Mouse (Mus musculus) layer of hippocampus, adult 11-12 months (tissue): Measurements from ENCODE around the gene Smurf2.
A peak's percentile ranks its signal among the peaks of the same experiment; 100 is the strongest.

Experiments used
- DNase-seq: peaks from one replicate; pipeline ENCODE4 v3.0.0; 2022; ENCODE audit warnings: low spot score

The Smurf2 gene

DNA sequence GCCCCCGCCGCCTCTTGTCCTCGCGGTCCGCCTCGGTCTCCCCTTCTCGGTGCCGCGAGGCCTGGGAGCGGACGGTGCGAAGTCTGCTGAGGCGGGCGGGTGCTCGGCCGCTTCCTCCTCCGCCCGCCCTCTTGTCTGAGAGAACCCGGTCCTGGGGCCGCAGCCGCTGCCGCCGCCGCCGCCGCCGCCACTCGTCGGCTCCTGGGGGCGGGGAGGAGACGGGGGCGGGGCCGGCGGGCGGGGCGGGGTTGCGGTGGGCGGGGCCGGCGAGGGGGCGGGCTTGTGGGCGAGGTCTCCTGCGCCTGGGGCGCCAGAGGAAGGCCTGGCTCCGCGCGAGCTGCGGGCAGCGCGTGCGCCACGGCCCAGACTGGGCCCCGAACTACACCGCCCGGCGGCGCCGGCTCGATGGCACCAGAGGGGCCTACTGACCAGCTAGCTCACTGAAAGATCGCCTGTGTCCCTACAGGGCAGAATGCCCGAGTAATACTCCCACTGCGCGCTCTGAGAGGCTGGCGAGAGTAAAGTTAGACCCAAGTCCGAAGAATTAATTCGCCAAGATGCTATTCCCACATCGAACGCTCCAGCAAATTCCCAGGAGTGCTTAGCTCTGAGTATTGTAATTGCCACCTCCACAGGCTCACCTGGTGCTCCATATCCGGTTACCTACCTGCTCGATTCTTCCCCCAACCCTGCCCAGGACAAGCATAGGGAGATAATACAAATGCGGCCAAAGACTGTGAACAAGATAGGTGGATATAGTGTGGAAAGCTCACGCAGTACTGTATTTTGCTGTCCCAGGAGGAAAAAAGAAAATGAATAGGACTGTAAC lies at the start of gene Smurf2:
Gene Smurf2 (minus strand): TSS at position 165 of the 829 bp plus-strand sequence.
- DNase-seq, result peak; percentile 78

DNA sequence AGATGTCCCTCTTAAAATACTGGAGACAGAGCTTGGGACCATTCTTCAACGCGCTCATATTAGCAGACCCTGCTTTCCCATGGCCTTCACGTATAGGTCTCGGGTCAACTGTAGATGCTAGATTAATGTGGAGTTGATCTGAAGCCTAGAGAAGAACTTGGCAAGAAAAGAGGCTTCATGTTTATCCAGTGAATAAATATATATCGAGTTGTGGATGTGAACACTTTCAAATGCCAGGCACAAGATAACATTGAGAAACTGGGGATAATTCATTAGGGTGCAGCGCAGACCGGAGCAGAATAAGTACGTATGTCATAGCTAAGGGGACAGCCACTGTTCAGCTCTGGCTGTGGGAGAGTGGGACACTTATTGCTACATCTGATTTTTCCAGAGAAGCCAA lies 49.3 kb upstream of the Smurf2 start:
- no peak for DNase-seq

- DNase-seq, result no peak
Observed at GRCm38 (mm10) chr11:106967630-106968029, 47.1 kb upstream of the Smurf2 start.

DNA sequence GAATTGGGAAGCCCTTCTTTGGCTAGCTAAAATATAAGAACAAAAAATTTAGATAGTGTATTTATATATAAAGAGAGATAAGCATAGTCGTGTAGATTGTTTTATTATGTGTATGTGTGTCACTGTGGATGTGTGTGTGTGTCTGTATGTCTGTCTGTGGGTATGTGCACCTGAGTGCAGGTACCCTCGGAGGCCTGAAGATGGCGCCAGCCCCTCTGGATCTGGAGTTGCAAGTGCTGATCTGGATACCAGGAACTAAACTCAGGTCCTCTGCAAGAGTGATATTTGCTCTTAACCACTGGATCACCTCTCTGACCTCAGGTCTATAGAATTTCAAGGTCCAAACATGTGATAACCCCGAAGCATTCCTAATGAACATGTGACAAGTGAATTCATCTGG lies 45.4 kb upstream of the Smurf2 start:
- no peak for DNase-seq

DNA sequence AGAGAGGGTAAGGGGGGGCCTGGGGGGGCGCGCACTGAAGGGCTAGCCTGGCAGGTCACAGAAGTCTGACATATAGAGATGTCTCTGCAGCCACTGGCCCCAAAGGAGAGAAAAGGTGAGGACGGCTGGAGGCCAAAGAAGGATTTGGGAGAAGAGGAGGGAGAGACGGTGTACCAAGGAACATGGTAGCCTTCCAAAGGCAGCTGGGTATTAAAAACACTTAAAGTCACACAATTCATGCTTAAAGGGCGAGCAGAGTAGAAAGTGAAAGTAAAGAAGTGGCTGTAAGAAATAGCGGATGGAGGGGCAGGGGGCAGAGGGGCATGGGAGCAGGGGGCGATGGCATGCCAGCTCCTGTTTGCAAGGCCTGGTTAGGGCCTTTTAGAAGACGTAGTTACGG lies 41.8 kb upstream of the Smurf2 start:
- no peak for DNase-seq

- DNase-seq, result no peak
Observed at GRCm38 (mm10) chr11:106961471-106962081, 41.1 kb upstream of the Smurf2 start.

DNA sequence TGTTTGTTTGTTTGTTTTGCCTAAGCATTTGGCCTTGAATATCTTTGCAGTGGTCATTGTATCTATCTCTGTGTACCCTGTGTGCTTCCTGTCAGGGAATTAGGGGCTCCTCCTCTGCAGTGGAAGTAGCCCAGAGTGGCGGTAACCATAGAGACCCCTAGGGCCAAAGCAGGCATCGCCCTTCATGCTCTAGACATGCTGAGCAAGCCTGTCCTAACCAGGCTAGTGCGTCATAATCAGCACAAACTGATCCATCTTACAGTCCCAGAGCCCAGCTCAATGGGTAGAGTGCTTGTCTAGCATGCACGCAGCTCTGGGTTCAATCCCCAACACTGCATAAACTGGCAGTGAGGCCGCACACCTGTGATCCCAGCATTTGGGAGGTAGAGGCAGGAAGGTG lies 38.6 kb upstream of the Smurf2 start:
- DNase-seq, result no peak

GRCm38 (mm10) chr11:106958407-106959071 lies 38.0 kb upstream of the Smurf2 start:
- DNase-seq, result no peak

DNA sequence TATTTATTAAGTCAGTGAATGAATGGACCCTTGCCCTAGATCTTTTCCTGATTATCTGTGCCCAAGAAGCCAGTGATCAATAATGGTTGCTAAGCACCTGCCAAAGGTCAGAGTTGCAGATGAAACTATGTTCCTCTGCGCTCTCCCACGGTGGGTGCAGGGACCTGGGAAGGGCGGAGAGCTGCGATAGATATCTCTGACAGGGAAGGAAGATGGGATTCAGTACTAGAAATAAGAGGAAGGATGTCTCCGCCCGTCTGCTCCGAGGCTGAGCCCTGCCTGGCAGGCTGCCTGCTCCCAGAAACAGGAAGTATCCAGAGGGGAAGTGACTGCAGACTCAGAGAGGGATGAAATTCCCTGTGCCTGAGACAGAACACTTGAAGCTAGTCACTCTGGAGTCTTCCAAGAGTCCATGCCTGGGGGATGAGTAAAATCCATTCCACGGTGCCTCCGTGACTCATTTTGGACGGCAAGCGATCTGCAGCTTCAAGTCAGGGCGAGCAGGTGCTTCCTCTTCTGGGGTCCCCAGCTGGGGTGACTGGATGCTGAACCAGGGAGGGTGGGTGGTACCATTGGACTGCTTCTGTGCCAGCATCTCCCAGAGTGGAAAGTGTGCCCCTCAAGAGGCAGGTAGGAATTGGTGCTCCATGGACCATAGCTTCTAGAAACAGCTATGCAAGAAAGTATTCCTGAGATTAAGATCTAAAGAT lies 36.9 kb upstream of the Smurf2 start:
- DNase-seq, result peak; percentile 25

GRCm38 (mm10) chr11:106954566-106954965 lies 34.1 kb upstream of the Smurf2 start:
- no peak for DNase-seq

- no peak for DNase-seq
Observed at GRCm38 (mm10) chr11:106954116-106954515, 33.6 kb upstream of the Smurf2 start.

DNA sequence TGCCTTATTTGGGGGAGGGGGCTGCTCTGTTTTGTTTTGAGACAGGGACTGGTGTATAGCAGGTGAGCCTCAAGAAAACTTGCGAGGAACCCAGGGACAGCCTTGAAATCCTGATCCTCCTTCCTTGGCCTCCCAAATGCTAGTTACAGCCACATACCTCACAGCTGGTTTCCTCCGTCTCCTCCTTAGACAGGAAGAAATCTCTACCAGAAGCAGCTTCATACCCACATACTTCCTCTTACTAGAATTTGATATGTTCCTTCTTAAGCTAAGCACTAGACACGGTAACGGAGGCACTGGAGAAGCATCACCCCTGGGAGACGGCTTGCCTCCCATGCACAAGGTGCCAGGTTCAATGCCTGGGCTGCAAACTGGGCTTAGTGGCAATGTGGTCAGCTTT lies 16.8 kb upstream of the Smurf2 start:
- no peak for DNase-seq

- DNase-seq, result no peak
Observed at GRCm38 (mm10) chr11:106930366-106930765, 9.9 kb upstream of the Smurf2 start.

GRCm38 (mm10) chr11:106928935-106929334 lies 8.4 kb upstream of the Smurf2 start:
- DNase-seq, result no peak

GRCm38 (mm10) chr11:106927950-106928349 lies 7.4 kb upstream of the Smurf2 start:
- no peak for DNase-seq

- DNase-seq, result no peak
Observed at GRCm38 (mm10) chr11:106927226-106927625, 6.7 kb upstream of the Smurf2 start.

- DNase-seq, result no peak
Observed at GRCm38 (mm10) chr11:106926732-106927131, 6.2 kb upstream of the Smurf2 start.

DNA sequence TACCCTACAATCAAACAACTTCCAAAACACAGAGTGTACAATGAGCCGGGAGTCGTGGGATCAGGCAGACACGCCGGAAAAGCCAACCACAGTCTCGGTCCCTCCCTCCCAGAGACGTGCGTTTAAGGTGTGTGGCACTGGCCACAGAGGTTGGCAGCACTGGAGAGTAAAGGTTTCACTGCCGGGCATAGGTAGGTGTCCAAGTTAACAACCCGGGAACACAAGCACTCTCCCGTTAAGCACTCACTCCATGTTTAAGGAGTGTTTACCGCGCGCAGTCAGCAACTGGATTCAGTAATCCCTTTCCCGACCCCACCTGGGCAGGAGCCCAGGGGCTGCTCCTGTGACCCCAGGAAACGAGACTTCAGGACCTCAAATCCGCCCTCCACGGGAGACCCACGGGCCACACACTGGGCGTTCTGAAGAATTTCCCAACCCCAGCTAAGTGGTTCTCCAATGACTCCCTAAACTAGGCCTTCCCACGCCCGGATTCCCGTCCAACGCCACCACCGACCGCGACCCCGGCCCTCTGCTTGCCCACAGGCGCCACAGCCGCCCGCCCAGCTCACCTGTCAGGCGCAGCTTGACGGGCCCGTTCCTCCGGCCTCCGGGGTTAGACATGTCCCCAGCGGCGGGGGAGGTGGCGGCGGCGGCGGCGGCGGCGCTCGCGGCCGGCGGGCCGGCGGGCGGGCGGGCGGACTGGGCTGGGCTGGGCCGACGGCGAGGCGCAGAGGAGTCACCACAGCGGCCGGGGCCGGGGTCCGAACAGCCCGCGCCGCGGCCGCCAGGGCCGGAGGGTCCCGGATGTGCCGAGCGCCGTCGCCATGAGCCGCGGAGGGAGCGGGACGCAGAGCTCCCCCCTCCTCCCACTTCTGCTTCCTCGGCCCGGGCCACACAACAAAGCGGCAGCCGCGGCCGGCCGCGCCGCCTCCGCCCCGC lies 634 bp downstream of the Smurf2 start:
- peak; percentile 25 for DNase-seq

- DNase-seq, result no peak
Observed at GRCm38 (mm10) chr11:106918901-106919300, 1.6 kb downstream of the Smurf2 start.

- no peak for DNase-seq
Observed at GRCm38 (mm10) chr11:106911257-106911656, 9.3 kb downstream of the Smurf2 start.

DNA sequence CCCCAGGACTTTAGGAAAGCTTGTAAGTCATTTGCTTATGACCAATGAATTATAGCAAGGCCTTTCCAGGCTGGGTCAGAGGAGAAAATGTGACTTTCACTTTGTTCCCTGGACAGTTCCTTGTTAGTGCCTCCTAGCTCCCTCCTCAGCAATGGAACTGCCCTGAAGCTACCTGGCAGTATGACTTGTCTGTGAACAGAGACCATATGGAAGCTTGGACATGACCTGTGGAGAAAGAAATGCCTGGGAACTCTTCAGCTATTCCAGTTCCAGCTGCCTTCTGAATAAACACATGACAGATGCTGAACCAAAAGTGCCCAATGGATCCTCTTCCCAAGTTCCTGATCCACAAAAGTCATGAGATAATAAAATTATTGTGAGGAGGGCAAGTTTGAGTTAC lies 12.5 kb downstream of the Smurf2 start:
- DNase-seq, result no peak
